ENCODE assay signal across 14 mouse cellular contexts in genomic region chr5:49058926-49059325, GRCm38 (mm10).
"Had no signal": no experiment of that assay in that cellular context is flagged by ENCODE, and none has a peak within 500 bp of the region (broad histone marks: within the 10 kb centered on the region; RNA-seq: fewer than 3 reads in every experiment).

No protein-coding gene starts in this region.

- DNase-seq: lung, adult 18-20 months; lung, embryonic 14.5 days; lung, postnatal 10 days; lung, postnatal 4 days; midbrain, embryonic 14.5 days; retina, postnatal 1 day; right cerebral cortex, adult 18-20 months; right cerebral cortex, postnatal 25 days; right cerebral cortex, postnatal 4 days; spleen, adult 18-20 months; thymus, adult 18-20 months; thymus, postnatal 14 days; thymus, postnatal 36 days had no signal

- ATAC-seq: midbrain, embryonic 16.5 days had no signal
